8 mouse cellular contexts compared by ENCODE assay signal in genomic region chr8:79209641-79210358, GRCm38 (mm10). TPM values are rescaled to one million over a fixed set of nuclear protein-coding genes. Genes with fewer than 3 reads are reported as not detected.
DNase-seq lines count a peak whose midpoint lies in the region; ATAC-seq lines count a peak whose summit lies in the region.

No protein-coding gene starts in this region.

- WGBS in neural tube, embryonic 14.5 days: 4% methylated on average over 27 of the region's 27 CpGs

- H3K4me2 ChIP-seq in neural tube, embryonic 14.5 days (ENCODE audit: low read depth, low read length): peak overlapping the region; percentile 54

- ATAC-seq in neural tube, embryonic 14.5 days (ENCODE audit: low read depth): peak; percentile 73
- no peak for ATAC-seq in erythroid progenitor cell, adult 5-6 weeks (replicated peaks; ENCODE audit: low FRiP score, poor library complexity, severe bottlenecking)

- H3K4me3 ChIP-seq in neural tube, embryonic 14.5 days (ENCODE audit: low read depth, low read length): peak overlapping the region; percentile 32

- intact Hi-C loops in gastrocnemius, postnatal 36 days (cut with DNase I): no loop called here

- peaks cover 12% of the 10 kb centered on the region for H3K4me1 ChIP-seq in neural tube, embryonic 14.5 days (ENCODE audit: control insufficient read depth, insufficient read depth, low read length)

- peak overlapping the region; percentile 41; the same call in 1 of the 2 replicates for H3K27ac ChIP-seq in neural tube, embryonic 14.5 days (ENCODE audit: low read depth, low read length)

- no peaks in the 10 kb centered on the region for H3K27me3 ChIP-seq in neural tube, embryonic 14.5 days (ENCODE audit: control insufficient read depth, insufficient read depth, low read length)

- DNase-seq in urinary bladder, adult 18-20 months (ENCODE audit: low spot score in 2 of 2): peak; percentile 23 to 24
- no peak for DNase-seq in urinary bladder, postnatal 10 days (ENCODE audit: low spot score)
- peak; percentile 61 to 75 for DNase-seq in cerebellum, postnatal 14 days
- peak; percentile 29 to 40 for DNase-seq in gastrocnemius, postnatal 36 days
- DNase-seq in hindlimb bud, embryonic 11.5 days (ENCODE audit: extremely low spot score, low read depth, low spot score): peak; percentile 57
- DNase-seq in lung, adult 18-20 months: peak; percentile 25

- peak overlapping the region; percentile 54 for H3K9ac ChIP-seq in neural tube, embryonic 14.5 days (replicated peaks; ENCODE audit: low read depth, low read length)

- H3K36me3 ChIP-seq in neural tube, embryonic 14.5 days (ENCODE audit: control insufficient read depth, insufficient read depth, low read length): no peaks in the 10 kb centered on the region

- H3K9me3 ChIP-seq in neural tube, embryonic 14.5 days (ENCODE audit: control insufficient read depth, low read length): no peaks in the 10 kb centered on the region

RNA-seq across cellular contexts. Expression of gene 1700011L22Rik, which starts 38.6 kb away (rescaled TPM):
- not detected for total RNA-seq in gastrocnemius, postnatal 36 days (2021)
- not detected in 2 replicates for polyA plus RNA-seq in neural tube, embryonic 14.5 days (2014; fragmentation: Nextera tagmentation; extraction: Ambion mirVana)
- total RNA-seq in erythroid progenitor cell, adult 5-6 weeks (2015; ENCODE audit: low replicate concordance): not detected in 2 replicates
- not detected in 2 replicates for total RNA-seq in erythroid progenitor cell, adult 5-6 weeks (2017; ENCODE audit: low replicate concordance)
